Mouse (Mus musculus): Measurements from ENCODE around the gene Adcy9. TPM values are rescaled to one million over a fixed set of nuclear protein-coding genes. Genes with fewer than 3 reads are reported as not detected.

The Adcy9 gene
- polyA plus RNA-seq (2021; fragmentation: Nextera tagmentation): 5.3 and 8.5 TPM in 2 replicates
- long read RNA-seq, experiment 1, full-length matches to known transcripts: 7 of 27 reads
- long read RNA-seq, experiment 1, partial matches to known transcripts: 13 of 27 reads
- long read RNA-seq, experiment 1, other reads (novel, unspliced or antisense): 7 of 27 reads
- long read RNA-seq, experiment 2, partial matches to known transcripts: 7 of 21 reads
- long read RNA-seq, experiment 2, other reads (novel, unspliced or antisense): 14 of 21 reads

DNA sequence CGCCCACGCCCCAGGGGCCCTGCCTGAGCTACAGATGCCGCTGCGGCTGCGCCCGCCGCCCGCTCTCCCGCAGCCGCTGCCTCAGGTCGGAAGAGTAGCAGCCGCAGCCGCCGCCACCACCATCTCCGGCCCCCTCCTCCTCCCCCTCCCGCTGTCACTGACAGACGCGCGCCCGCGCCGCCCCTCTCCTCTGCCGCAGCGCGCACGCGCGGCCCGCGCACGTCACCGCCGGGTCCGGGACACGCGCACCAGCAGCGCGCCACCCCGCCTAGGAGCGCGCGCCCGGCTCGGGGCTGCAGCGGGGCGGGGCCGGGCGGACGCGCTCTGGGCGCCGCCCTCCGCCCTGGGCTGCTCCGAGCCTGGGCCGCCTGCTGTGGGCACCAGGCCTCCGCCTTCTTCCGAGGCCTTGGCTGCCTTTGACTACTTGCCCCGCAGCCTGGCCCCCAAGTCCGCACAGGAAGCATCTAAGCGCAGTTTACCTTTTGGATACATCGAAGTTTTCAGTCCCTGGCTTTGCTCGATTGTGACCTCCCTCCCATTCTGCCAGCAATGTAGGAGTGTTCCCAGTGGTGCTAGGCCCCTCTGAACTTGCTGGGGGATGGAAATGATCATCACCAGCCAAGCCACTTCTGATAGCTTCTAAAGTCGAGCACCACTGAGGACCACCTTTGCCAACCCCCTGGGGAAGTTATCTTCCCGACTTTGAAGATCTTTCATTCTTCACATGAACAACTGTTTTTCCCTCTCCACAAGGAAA lies at the start of gene Adcy9:
Adcy9 (minus strand) TSS at position 201 of the 757 bp plus-strand sequence.

Other genes with a start within 250 kb of the Adcy9 start
- 16.3 and 16.4 TPM in 2 replicates for gene Crebbp, start 206.5 kb downstream of the Adcy9 start, polyA plus RNA-seq (2021; fragmentation: Nextera tagmentation)
- gene Srl, start 121.3 kb upstream of the Adcy9 start, polyA plus RNA-seq (2021; fragmentation: Nextera tagmentation): 2.8 and 4.4 TPM in 2 replicates
- gene Tfap4, start 139.4 kb upstream of the Adcy9 start, polyA plus RNA-seq (2021; fragmentation: Nextera tagmentation): 0.53 and 0.94 TPM in 2 replicates
- 1.1 and 1.5 TPM in 2 replicates for gene Glis2, start 174.2 kb upstream of the Adcy9 start, polyA plus RNA-seq (2021; fragmentation: Nextera tagmentation)
- gene Pam16, start 204.5 kb upstream of the Adcy9 start, polyA plus RNA-seq (2021; fragmentation: Nextera tagmentation): 281 and 319 TPM in 2 replicates
- 2.8 and 3.0 TPM in 2 replicates for gene Vasn, start 219.4 kb upstream of the Adcy9 start, polyA plus RNA-seq (2021; fragmentation: Nextera tagmentation)
- 57.6 and 77.4 TPM in 2 replicates for gene Dnaja3, start 219.5 kb upstream of the Adcy9 start, polyA plus RNA-seq (2021; fragmentation: Nextera tagmentation)

Measured in left cerebral cortex, adult 6 months (tissue).